Mouse (Mus musculus) heart, embryonic 12.5 days (tissue): ENCODE measurements at regions not wholly inside any gene's neighbourhood (a gene's known extent, or its start where the extent isn't known, plus 50 kb on each side); places are given as distances from the start of the nearest gene placed in this dataset.

Experiments
- ATAC-seq: fragments of 200-750 bp; cut with Nextera tagmentation; 2 replicates; pipeline ENCODE4 v1.8.0; 2017; ENCODE audit warnings: moderate TSS enrichment, moderate library complexity; ENCODE audit not compliant: insufficient number of reproducible peaks, low FRiP score
- H3K27ac ChIP-seq: fragments of 300-500 bp; sonication (generic); 2 replicates; pipeline ENCODE4 v1.5.1; 2016; ENCODE audit warnings: mild to moderate bottlenecking, moderate library complexity; ENCODE audit not compliant: poor library complexity, severe bottlenecking
- H3K27me3 ChIP-seq: fragments of 300-500 bp; sonication (generic); replicated peaks from 2 replicates; pipeline ENCODE4 v1.6.1; 2016; ENCODE audit warnings: mild to moderate bottlenecking, moderate library complexity
- H3K36me3 ChIP-seq: fragments of 300-500 bp; sonication (generic); 2 replicates; pipeline ENCODE4 v1.6.1; 2016; ENCODE audit warnings: mild to moderate bottlenecking, moderate library complexity
- H3K4me1 ChIP-seq: fragments of 300-500 bp; sonication (generic); replicated peaks from 2 replicates; pipeline ENCODE4 v1.6.1; 2016; ENCODE audit warnings: mild to moderate bottlenecking
- H3K4me2 ChIP-seq: fragments of 300-500 bp; sonication (generic); 2 replicates; pipeline ENCODE4 v1.6.1; 2016; ENCODE audit warnings: mild to moderate bottlenecking, moderate library complexity
- H3K4me3 ChIP-seq: fragments of 300-500 bp; sonication (generic); 2 replicates; pipeline ENCODE4 v1.5.1; 2016; ENCODE audit warnings: mild to moderate bottlenecking
- H3K9ac ChIP-seq: fragments of 300-500 bp; sonication (generic); 2 replicates; pipeline ENCODE4 v1.6.1; 2016; ENCODE audit warnings: mild to moderate bottlenecking, moderate library complexity
- H3K9me3 ChIP-seq: fragments of 300-500 bp; sonication (generic); replicated peaks from 2 replicates; pipeline ENCODE4 v1.6.1; 2016; ENCODE audit warnings: mild to moderate bottlenecking, moderate library complexity
- WGBS: fragments of 180-500 bp; shearing (Covaris S2); methylation state at CpG from one replicate; pipeline ENCODE4 v1.1.7; 2016; 5-methylcytosine and 5-hydroxymethylcytosine counted together

- WGBS = 75% methylated on average over 2 of the region's 2 CpGs
- H3K27me3 ChIP-seq = no peaks in the 10 kb centered on the region
- no peak overlapping the region for H3K27ac ChIP-seq
- H3K36me3 ChIP-seq = no peaks in the 10 kb centered on the region
- no peak for ATAC-seq
- H3K4me3 ChIP-seq = no peak overlapping the region
- no peaks in the 10 kb centered on the region for H3K4me1 ChIP-seq
- no peak overlapping the region for H3K9ac ChIP-seq
- no peak overlapping the region for H3K4me2 ChIP-seq
- peaks cover 10% of the 10 kb centered on the region for H3K9me3 ChIP-seq
These were observed 583.1 kb upstream of the Kdm8 start for GRCm38 (mm10) chr7:124861397-124861796.

- Histone ChIP-seq H3K9ac (no peak overlapping the region), H3K27me3 (no peaks in the 10 kb centered on the region), H3K4me3 (no peak overlapping the region), H3K4me2 (no peak overlapping the region), H3K36me3 (no peaks in the 10 kb centered on the region), H3K4me1 (no peaks in the 10 kb centered on the region), H3K9me3 (no peaks in the 10 kb centered on the region; the same call in 1 of the 2 replicates), H3K27ac (no peak overlapping the region)
- peak; percentile 42 for ATAC-seq
- WGBS = 50% methylated on average over 6 of the region's 6 CpGs
These were observed 576.3 kb upstream of the Kdm8 start for GRCm38 (mm10) chr7:124868133-124868603.

- H3K4me3 ChIP-seq = no peak overlapping the region
- H3K27me3 ChIP-seq = no peaks in the 10 kb centered on the region
- no peak overlapping the region for H3K27ac ChIP-seq
- no peak overlapping the region for H3K9ac ChIP-seq
- H3K9me3 ChIP-seq = no peaks in the 10 kb centered on the region; the same call in 1 of the 2 replicates
- H3K4me2 ChIP-seq = no peak overlapping the region
- no peak for ATAC-seq
- WGBS = 53% methylated on average over 3 of the region's 3 CpGs
- H3K36me3 ChIP-seq = no peaks in the 10 kb centered on the region
- H3K4me1 ChIP-seq = no peaks in the 10 kb centered on the region
These were observed 575.9 kb upstream of the Kdm8 start for GRCm38 (mm10) chr7:124868621-124869020.

GRCm38 (mm10) chr7:124880771-124881170, 563.7 kb upstream of the Kdm8 start:
- H3K4me1 ChIP-seq = no peaks in the 10 kb centered on the region
- H3K36me3 ChIP-seq = no peaks in the 10 kb centered on the region
- H3K27ac ChIP-seq = no peak overlapping the region
- no peak overlapping the region for H3K9ac ChIP-seq
- H3K4me2 ChIP-seq = no peak overlapping the region
- H3K4me3 ChIP-seq = no peak overlapping the region
- no peak for ATAC-seq
- 75% methylated on average over 6 of the region's 6 CpGs for WGBS
- 0 out of 2 replicates have a peak, but pooled peaks cover 5% of the 10 kb centered on the region for H3K9me3 ChIP-seq
- H3K27me3 ChIP-seq = no peaks in the 10 kb centered on the region

- ATAC-seq = no peak
- Histone ChIP-seq H3K9me3 (peaks cover 22% of the 10 kb centered on the region), H3K36me3 (no peaks in the 10 kb centered on the region), H3K27me3 (no peaks in the 10 kb centered on the region), H3K4me1 (no peaks in the 10 kb centered on the region), H3K4me3 (no peak overlapping the region), H3K4me2 (no peak overlapping the region), H3K27ac (no peak overlapping the region), H3K9ac (no peak overlapping the region)
- WGBS = 61% methylated on average over 5 of the region's 5 CpGs
These were observed 537.2 kb upstream of the Kdm8 start for GRCm38 (mm10) chr7:124907233-124907632.

- no peak overlapping the region for H3K4me3 ChIP-seq
- H3K9ac ChIP-seq = no peak overlapping the region
- no peaks in the 10 kb centered on the region for H3K4me1 ChIP-seq
- 75% methylated on average over 5 of the region's 5 CpGs for WGBS
- no peak overlapping the region for H3K27ac ChIP-seq
- H3K27me3 ChIP-seq = no peaks in the 10 kb centered on the region
- no peak for ATAC-seq
- peaks cover 21% of the 10 kb centered on the region for H3K9me3 ChIP-seq
- no peaks in the 10 kb centered on the region for H3K36me3 ChIP-seq
- H3K4me2 ChIP-seq = no peak overlapping the region
These were observed 536.7 kb upstream of the Kdm8 start for GRCm38 (mm10) chr7:124907662-124908296.

GRCm38 (mm10) chr7:124914061-124914460, 530.4 kb upstream of the Kdm8 start:
- ATAC-seq = no peak
- Histone ChIP-seq H3K27me3 (no peaks in the 10 kb centered on the region), H3K4me1 (peaks cover 4% of the 10 kb centered on the region; the same call in 1 of the 2 replicates), H3K36me3 (no peaks in the 10 kb centered on the region), H3K9ac (no peak overlapping the region), H3K9me3 (peaks cover 11% of the 10 kb centered on the region), H3K4me2 (no peak overlapping the region), H3K27ac (no peak overlapping the region), H3K4me3 (no peak overlapping the region)
- WGBS = 83% methylated on average over 5 of the region's 5 CpGs

GRCm38 (mm10) chr7:124914479-124914878, 530.0 kb upstream of the Kdm8 start:
- H3K9me3 ChIP-seq = peaks cover 7% of the 10 kb centered on the region
- no peak overlapping the region for H3K4me3 ChIP-seq
- no peak overlapping the region for H3K4me2 ChIP-seq
- peaks cover 4% of the 10 kb centered on the region; the same call in 1 of the 2 replicates for H3K4me1 ChIP-seq
- ATAC-seq = no peak
- 75% methylated on average over 4 of the region's 4 CpGs for WGBS
- no peak overlapping the region for H3K9ac ChIP-seq
- H3K27ac ChIP-seq = no peak overlapping the region
- H3K27me3 ChIP-seq = no peaks in the 10 kb centered on the region
- no peaks in the 10 kb centered on the region for H3K36me3 ChIP-seq

GRCm38 (mm10) chr7:124914972-124915371, 529.5 kb upstream of the Kdm8 start:
- no peak overlapping the region for H3K27ac ChIP-seq
- H3K9me3 ChIP-seq = peaks cover 7% of the 10 kb centered on the region
- no peak overlapping the region for H3K4me3 ChIP-seq
- no peak overlapping the region for H3K9ac ChIP-seq
- H3K27me3 ChIP-seq = no peaks in the 10 kb centered on the region
- no peak for ATAC-seq
- WGBS = 82% methylated on average over 6 of the region's 6 CpGs
- H3K4me1 ChIP-seq = peaks cover 4% of the 10 kb centered on the region; the same call in 1 of the 2 replicates
- H3K36me3 ChIP-seq = no peaks in the 10 kb centered on the region
- H3K4me2 ChIP-seq = no peak overlapping the region

GRCm38 (mm10) chr7:124915637-124916036, 528.8 kb upstream of the Kdm8 start:
- WGBS = 63% methylated on average over 5 of the region's 5 CpGs
- no peak for ATAC-seq
- Histone ChIP-seq H3K9ac (no peak overlapping the region), H3K9me3 (peaks cover 3% of the 10 kb centered on the region), H3K27me3 (no peaks in the 10 kb centered on the region), H3K4me3 (no peak overlapping the region), H3K4me1 (peaks cover 4% of the 10 kb centered on the region; the same call in 1 of the 2 replicates), H3K4me2 (no peak overlapping the region), H3K27ac (no peak overlapping the region), H3K36me3 (no peaks in the 10 kb centered on the region)

GRCm38 (mm10) chr7:124917606-124918120, 526.8 kb upstream of the Kdm8 start:
- Histone ChIP-seq H3K27me3 (no peaks in the 10 kb centered on the region), H3K9ac (no peak overlapping the region), H3K4me2 (no peak overlapping the region), H3K4me1 (peaks cover 4% of the 10 kb centered on the region; the same call in 1 of the 2 replicates), H3K36me3 (no peaks in the 10 kb centered on the region), H3K27ac (no peak overlapping the region), H3K9me3 (no peaks in the 10 kb centered on the region; the same call in none of the 2 replicates), H3K4me3 (no peak overlapping the region)
- WGBS = 38% methylated on average over 5 of the region's 5 CpGs
- no peak for ATAC-seq
